Mouse (Mus musculus): ENCODE data around the gene Cyp27b1. TPM values are rescaled to one million over a fixed set of nuclear protein-coding genes. Genes with fewer than 3 reads are reported as not detected.

Cyp27b1 gene
- polyA plus RNA-seq, 2 experiments, result 0.07 TPM; not detected in 1

DNA sequence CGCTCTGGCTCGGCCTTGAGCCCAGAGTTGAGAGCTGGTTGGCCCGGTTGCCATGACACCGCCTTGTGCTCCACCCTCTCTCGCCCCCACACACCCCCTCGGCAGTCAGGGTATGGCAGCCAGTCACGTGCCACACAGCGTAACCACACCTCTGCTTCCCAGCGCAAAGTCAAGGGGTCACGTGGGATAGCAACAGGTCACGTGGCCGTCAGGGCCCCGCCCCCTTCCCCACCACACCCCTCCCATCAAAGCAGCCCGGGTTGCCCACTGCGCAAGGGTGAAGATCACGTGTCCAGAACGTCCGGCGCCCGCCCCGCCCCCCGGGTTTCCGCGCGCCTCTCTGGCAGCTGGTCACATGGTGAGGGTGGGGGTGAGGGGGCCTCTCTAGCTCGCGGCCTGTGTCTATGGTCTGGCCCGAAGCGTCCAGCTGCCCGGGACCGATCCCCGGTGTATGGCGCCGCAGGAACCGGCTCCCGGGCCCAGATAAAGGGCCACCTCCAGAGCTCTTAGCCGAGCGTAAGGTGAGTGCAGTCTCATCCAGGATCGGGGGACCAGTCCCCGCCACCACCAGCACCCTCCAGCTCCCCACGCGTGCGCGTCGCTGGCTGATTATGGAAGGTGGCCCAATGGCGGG lies 15.3 kb downstream of the Cyp27b1 start, which contains the start of gene Cdk4:
Gene Cdk4 (plus strand): TSS at position 296 of the 634 bp plus-strand sequence.
- H3K9me3 ChIP-seq (ENCODE audit: control insufficient read depth, low read length), result no peaks in the 10 kb centered on the region
- H3K36me3 ChIP-seq (replicated peaks; ENCODE audit: control insufficient read depth, insufficient read depth, low read depth), result peaks cover 31% of the 10 kb centered on the region
- TF ChIP-seq CTCF (IDR thresholded peaks at IDR 0.05; ENCODE audit: low read depth) (no peak), EP300 (IDR thresholded peaks at IDR 0.05; ENCODE audit: low read depth) (no peak)
- peak within 1 kb of the TSS; percentile 52 for H3K27ac ChIP-seq
- ATAC-seq (ENCODE audit: insufficient read depth) (peak; percentile 90), DNase-seq (ENCODE audit: low read depth in 3 of 3, low spot score in 3 of 3) (peak; percentile 92 to 94 (median 94))
- peaks cover 44% of the 10 kb centered on the region for H3K27me3 ChIP-seq (ENCODE audit: control insufficient read depth, insufficient read depth, low read length)
- H3K4me2 ChIP-seq (ENCODE audit: low read depth), result peak within 1 kb of the TSS; percentile 93
- H3K4me3 ChIP-seq (ENCODE audit: insufficient read depth in 1 of 2, low read depth in 2 of 2, low read length in 2 of 2), result peak within 1 kb of the TSS; percentile 79 to 89
- peaks cover 8 to 14% of the 10 kb centered on the region in 2 experiments; a peak in 3 of 4 replicates for H3K4me1 ChIP-seq (replicated peaks; ENCODE audit: control insufficient read depth in 2 of 2, insufficient read depth in 2 of 2, low read length in 1 of 2)
- under 1% methylated on average over 46 of the region's 46 CpGs for WGBS (ENCODE audit: insufficient replicate concordance)
- peak within 1 kb of the TSS; percentile 77 for H3K9ac ChIP-seq (replicated peaks)

DNA sequence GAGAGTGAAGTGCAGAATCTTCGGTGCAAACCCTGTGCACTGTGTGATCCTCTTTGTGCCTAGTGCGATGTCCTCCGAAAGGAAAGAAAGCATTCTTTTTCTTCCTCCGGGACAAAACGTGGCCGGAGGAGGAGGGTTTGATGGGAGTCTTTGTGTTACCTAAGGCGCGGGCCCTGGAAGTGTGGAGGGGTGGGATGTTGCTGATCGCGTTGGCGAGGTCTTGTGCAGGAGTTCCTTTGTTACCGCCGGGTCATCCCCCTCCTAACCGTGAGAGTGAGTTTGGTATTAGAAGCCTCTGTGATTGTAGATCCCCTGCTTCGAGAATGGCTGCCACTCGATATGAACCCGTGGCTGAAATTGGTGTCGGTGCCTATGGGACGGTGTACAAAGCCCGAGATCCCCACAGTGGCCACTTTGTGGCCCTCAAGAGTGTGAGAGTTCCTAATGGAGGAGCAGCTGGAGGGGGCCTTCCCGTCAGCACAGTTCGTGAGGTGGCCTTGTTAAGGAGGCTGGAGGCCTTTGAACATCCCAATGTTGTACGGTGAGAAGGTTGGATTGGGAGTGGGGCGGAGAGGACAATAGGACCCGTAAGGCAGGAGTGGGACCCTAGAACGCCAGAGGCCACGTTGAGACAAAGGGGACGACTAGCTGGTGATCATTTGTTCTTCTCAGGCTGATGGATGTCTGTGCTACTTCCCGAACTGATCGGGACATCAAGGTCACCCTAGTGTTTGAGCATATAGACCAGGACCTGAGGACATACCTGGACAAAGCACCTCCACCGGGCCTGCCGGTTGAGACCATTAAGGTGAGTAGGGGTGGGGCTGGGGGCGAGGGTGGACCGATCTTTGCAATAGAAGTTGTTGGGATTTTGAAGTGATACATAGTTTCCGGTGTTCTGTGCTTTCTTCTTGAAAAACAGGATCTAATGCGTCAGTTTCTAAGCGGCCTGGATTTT lies 16.1 kb downstream of the Cyp27b1 start:
- TF ChIP-seq CTCF (IDR thresholded peaks at IDR 0.05; ENCODE audit: low read depth) (no peak), EP300 (IDR thresholded peaks at IDR 0.05; ENCODE audit: low read depth) (no peak)
- Histone ChIP-seq H3K4me1 (replicated peaks; ENCODE audit: control insufficient read depth in 2 of 2, insufficient read depth in 2 of 2, low read length in 1 of 2) (peaks cover 8 to 22% of the 10 kb centered on the region in 2 experiments; a peak in 3 of 4 replicates), H3K27ac (peak overlapping the region; percentile 52), H3K9me3 (ENCODE audit: control insufficient read depth, low read length) (no peaks in the 10 kb centered on the region), H3K4me3 (ENCODE audit: insufficient read depth in 1 of 2, low read depth in 2 of 2, low read length in 2 of 2) (peak overlapping the region; percentile 79 to 89), H3K4me2 (ENCODE audit: low read depth) (peak overlapping the region; percentile 93), H3K27me3 (ENCODE audit: control insufficient read depth, insufficient read depth, low read length) (peaks cover 35% of the 10 kb centered on the region), H3K9ac (replicated peaks) (peak overlapping the region; percentile 77), H3K36me3 (replicated peaks; ENCODE audit: control insufficient read depth, insufficient read depth, low read depth) (peaks cover 31% of the 10 kb centered on the region)
- ATAC-seq (ENCODE audit: insufficient read depth) (peak; percentile 1; the same call in 1 of the 2 replicates), DNase-seq (ENCODE audit: low read depth in 3 of 3, low spot score in 3 of 3) (no peak)
- 12% methylated on average over 37 of the region's 37 CpGs for WGBS (ENCODE audit: insufficient replicate concordance)

DNA sequence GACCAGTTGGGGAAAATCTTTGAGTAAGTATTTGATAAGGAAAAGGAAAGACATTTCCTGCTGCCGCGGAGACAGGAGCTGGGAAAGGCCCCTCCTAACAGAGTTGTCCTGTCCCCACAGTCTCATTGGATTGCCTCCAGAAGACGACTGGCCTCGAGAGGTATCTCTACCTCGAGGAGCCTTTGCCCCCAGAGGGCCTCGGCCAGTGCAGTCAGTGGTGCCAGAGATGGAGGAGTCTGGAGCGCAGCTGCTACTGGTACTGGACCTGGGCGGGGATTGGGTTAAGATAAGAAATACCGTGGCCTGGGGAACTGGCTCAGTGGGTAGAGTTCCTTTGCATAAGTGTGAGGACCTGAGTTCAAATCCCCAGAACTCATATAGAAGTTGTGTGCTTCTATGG lies 17.9 kb downstream of the Cyp27b1 start:
- Histone ChIP-seq H3K9ac (replicated peaks) (no peak overlapping the region), H3K4me1 (replicated peaks; ENCODE audit: control insufficient read depth in 2 of 2, insufficient read depth in 2 of 2, low read length in 1 of 2) (peaks cover 8 to 26% of the 10 kb centered on the region in 2 experiments; a peak in 3 of 4 replicates), H3K4me2 (ENCODE audit: low read depth) (no peak overlapping the region), H3K27ac (no peak overlapping the region), H3K4me3 (ENCODE audit: insufficient read depth in 1 of 2, low read depth in 2 of 2, low read length in 2 of 2) (no peak overlapping the region), H3K27me3 (ENCODE audit: control insufficient read depth, insufficient read depth, low read length) (peaks cover 17% of the 10 kb centered on the region), H3K36me3 (replicated peaks; ENCODE audit: control insufficient read depth, insufficient read depth, low read depth) (peaks cover 31% of the 10 kb centered on the region), H3K9me3 (ENCODE audit: control insufficient read depth, low read length) (no peaks in the 10 kb centered on the region)
- whole genome bisulfite sequencing (ENCODE audit: insufficient replicate concordance), result 43% methylated on average over 9 of the region's 9 CpGs
- DNase-seq (ENCODE audit: low read depth in 3 of 3, low spot score in 3 of 3) (no peak), ATAC-seq (ENCODE audit: insufficient read depth) (no peak)
- TF ChIP-seq EP300 (IDR thresholded peaks at IDR 0.05; ENCODE audit: low read depth), result no peak
- no peak for TF ChIP-seq CTCF (IDR thresholded peaks at IDR 0.05; ENCODE audit: low read depth)

DNA sequence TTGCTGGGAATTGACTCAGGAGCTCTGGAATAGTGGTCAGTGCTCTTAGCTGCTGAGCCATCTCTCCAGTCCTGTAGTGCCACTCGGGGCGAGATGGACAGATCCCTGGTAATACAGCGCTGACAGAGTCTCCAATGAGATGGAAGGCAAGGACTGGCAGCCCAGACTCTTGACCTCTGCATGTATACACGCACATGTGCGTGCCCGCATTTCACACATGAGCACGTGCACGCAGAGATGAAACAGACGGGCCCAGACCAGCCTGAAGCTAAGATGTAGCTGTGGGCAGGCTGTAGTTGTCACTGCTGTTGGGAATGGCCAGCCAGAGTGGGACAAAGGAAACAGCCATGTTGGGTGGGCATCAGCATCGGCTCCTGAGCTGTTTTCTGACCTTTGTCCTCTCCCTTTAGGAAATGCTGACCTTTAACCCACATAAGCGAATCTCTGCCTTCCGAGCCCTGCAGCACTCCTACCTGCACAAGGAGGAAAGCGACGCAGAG lies 18.5 kb downstream of the Cyp27b1 start:
- Histone ChIP-seq H3K9ac (replicated peaks) (no peak overlapping the region), H3K27ac (no peak overlapping the region)

More for the DNA sequence above, 18.5 kb downstream of the Cyp27b1 start:
- H3K36me3 ChIP-seq (replicated peaks; ENCODE audit: control insufficient read depth, insufficient read depth, low read depth), result peaks cover 31% of the 10 kb centered on the region
- no peak overlapping the region for H3K4me2 ChIP-seq (ENCODE audit: low read depth)
- TF ChIP-seq EP300 (IDR thresholded peaks at IDR 0.05; ENCODE audit: low read depth) (no peak), CTCF (IDR thresholded peaks at IDR 0.05; ENCODE audit: low read depth) (no peak)
- no peak for DNase-seq (ENCODE audit: low read depth in 3 of 3, low spot score in 3 of 3)
- 84% methylated on average over 14 of the region's 14 CpGs for WGBS (ENCODE audit: insufficient replicate concordance)
- H3K4me3 ChIP-seq (ENCODE audit: insufficient read depth in 1 of 2, low read depth in 2 of 2, low read length in 2 of 2), result no peak overlapping the region
- H3K4me1 ChIP-seq (replicated peaks; ENCODE audit: control insufficient read depth in 2 of 2, insufficient read depth in 2 of 2, low read length in 1 of 2), result peaks cover 8 to 30% of the 10 kb centered on the region in 2 experiments; a peak in 3 of 4 replicates
- H3K9me3 ChIP-seq (ENCODE audit: control insufficient read depth, low read length), result no peaks in the 10 kb centered on the region
- no peak for ATAC-seq (ENCODE audit: insufficient read depth)
- peaks cover 11% of the 10 kb centered on the region for H3K27me3 ChIP-seq (ENCODE audit: control insufficient read depth, insufficient read depth, low read length)

All from liver, embryonic 14.5 days (tissue).